Mouse (Mus musculus) ES-E14 (cell line): Measurements from ENCODE around the gene Iqschfp. TPM values are rescaled to one million over a fixed set of nuclear protein-coding genes. Genes with fewer than 3 reads are reported as not detected.

Source experiments
- DNase-seq: peaks from one replicate; pipeline ENCODE4 v3.0.0-alpha.2; 2013; ENCODE audit warnings: low read depth, low spot score
- H3K27ac ChIP-seq: 2 replicates; pipeline ENCODE4 v1.5.1; 2012; ENCODE audit warnings: low read depth, mild to moderate bottlenecking, low read length, moderate library complexity, mixed read lengths; ENCODE audit not compliant: poor library complexity, insufficient read depth, severe bottlenecking
- H3K36me3 ChIP-seq: 2 replicates; pipeline ENCODE4 v1.6.1; 2012; ENCODE audit warnings: mild to moderate bottlenecking, low read length, moderate library complexity, mixed read lengths; ENCODE audit not compliant: control insufficient read depth, poor library complexity, insufficient read depth, severe bottlenecking
- H3K4me1 ChIP-seq, 2 experiments: fragments of 150-350 bp in 1 of 2; sonication (generic) in 1 of 2; 2 replicates each; pipeline ENCODE4 v1.6.1; 2012; ENCODE audit warnings: low read length in 2 of 2, mild to moderate bottlenecking in 1 of 2, mixed read lengths in 1 of 2; ENCODE audit not compliant: control insufficient read depth in 2 of 2, insufficient read depth in 2 of 2, poor library complexity in 1 of 2
- H3K4me3 ChIP-seq, 2 experiments: fragments of 150-350 bp in 1 of 2; sonication (generic) in 1 of 2; 2 replicates each; pipeline ENCODE4 v1.5.1; 2012; ENCODE audit warnings: low read length in 2 of 2, low read depth in 1 of 2, mild to moderate bottlenecking in 1 of 2, mixed read lengths in 1 of 2; ENCODE audit not compliant: insufficient read depth in 1 of 2, poor library complexity in 1 of 2, severe bottlenecking in 1 of 2
- H3K9ac ChIP-seq: 2 replicates; pipeline ENCODE4 v1.6.1; 2012; ENCODE audit warnings: low read depth, mild to moderate bottlenecking, low read length, mixed read lengths; ENCODE audit not compliant: poor library complexity, insufficient read depth, severe bottlenecking
- H3K9me3 ChIP-seq: fragments of 150-350 bp; sonication (generic); 2 replicates; pipeline ENCODE4 v1.6.1; 2012; ENCODE audit warnings: low read depth, mild to moderate bottlenecking, low read length; ENCODE audit not compliant: control insufficient read depth, insufficient read depth
- CHD2 ChIP-seq: IDR thresholded peaks from 2 replicates; pipeline ENCODE4 v1.6.1; 2014; ENCODE audit warnings: mild to moderate bottlenecking, low read depth, low read length, inconsistent platforms
- HCFC1 ChIP-seq: IDR thresholded peaks from 2 replicates; pipeline ENCODE4 v1.6.1; 2012; ENCODE audit warnings: low read length, inconsistent platforms, borderline replicate concordance; ENCODE audit not compliant: insufficient read depth
- MAFK ChIP-seq: IDR thresholded peaks from 2 replicates; pipeline ENCODE4 v1.6.1; 2014; ENCODE audit warnings: mild to moderate bottlenecking, low read depth, low read length, inconsistent platforms; ENCODE audit not compliant: insufficient read depth
- ZC3H11A ChIP-seq: IDR thresholded peaks from 2 replicates; pipeline ENCODE4 v1.6.1; 2012; ENCODE audit warnings: low read depth, mild to moderate bottlenecking, inconsistent platforms, low read length, borderline replicate concordance
- ZNF384 ChIP-seq: IDR thresholded peaks from 2 replicates; pipeline ENCODE4 v1.6.1; 2012; ENCODE audit warnings: low read depth, low read length, inconsistent platforms
- in situ Hi-C, 2 experiments: fragments of 600-800 bp; cut with MboI; formaldehyde crosslinking; loops; one replicate each; pipeline ENCODE4 v1.15.1; 2025; ENCODE audit warnings: low sequenced_read_pairs in 2 of 2, inconsistent platforms in 1 of 2; ENCODE audit not compliant: unreplicated experiment in 2 of 2
- total RNA-seq: library from RNA; depleted of rRNA; stranded (reverse); fragments of 300-350 nt; gene quantifications from 2 replicates; pipeline ENCODE4 v1.2.3, GENCODE M21; 2012

Iqschfp gene
- total RNA-seq, 1 experiment = not detected

DNA sequence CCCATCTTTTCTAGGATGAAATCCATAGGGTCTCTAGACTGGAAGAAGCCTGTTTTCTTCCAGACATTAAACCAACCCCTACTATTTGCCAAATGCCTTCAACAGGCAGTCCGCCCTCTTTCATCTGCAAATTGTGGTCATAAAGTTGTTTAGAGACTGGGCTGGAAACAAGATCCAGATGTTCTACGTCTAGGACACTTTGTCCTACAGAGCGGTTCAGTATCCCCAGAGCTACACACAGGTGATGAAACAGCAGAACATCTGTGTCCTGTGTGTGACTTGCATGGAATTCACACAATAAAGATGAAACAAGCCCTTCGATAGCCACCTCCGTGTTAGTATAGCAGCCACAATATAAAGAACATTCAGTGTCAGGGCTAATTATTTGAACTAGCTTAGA is 596.3 kb downstream of the Iqschfp start:
- Histone ChIP-seq H3K27ac (no peak overlapping the region), H3K9ac (no peak overlapping the region), H3K4me1 (peaks cover 10 to 13% of the 10 kb centered on the region in 2 experiments), H3K9me3 (no peaks in the 10 kb centered on the region), H3K36me3 (no peaks in the 10 kb centered on the region), H3K4me3 (no peak overlapping the region)
- in situ Hi-C loops = no loop called here
- no peak for DNase-seq
- TF ChIP-seq ZNF384 (no peak), HCFC1 (no peak), MAFK (no peak), ZC3H11A (no peak), CHD2 (no peak)

DNA sequence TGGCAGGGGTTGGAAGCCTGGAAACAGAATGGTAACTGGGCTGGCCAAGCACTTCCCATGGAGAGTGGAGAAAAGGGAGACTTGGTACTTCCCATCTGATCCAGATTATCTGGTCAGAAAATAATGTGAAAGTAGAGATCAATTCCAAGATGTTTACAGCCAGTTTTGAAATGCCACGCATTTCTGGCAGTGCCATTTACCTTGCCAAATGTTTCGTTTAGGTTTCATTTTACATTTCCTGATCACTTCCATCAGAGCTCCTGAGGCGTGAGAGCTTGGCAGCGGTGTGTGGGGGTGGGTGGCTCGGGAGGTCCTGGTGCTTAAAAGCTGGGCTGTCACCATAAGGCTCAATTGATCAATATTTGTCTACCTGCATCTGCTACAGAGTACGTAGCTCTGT is 599.5 kb downstream of the Iqschfp start:
- Histone ChIP-seq H3K4me1 (peaks cover 10 to 15% of the 10 kb centered on the region in 2 experiments), H3K27ac (peak overlapping the region; percentile 98), H3K36me3 (no peaks in the 10 kb centered on the region), H3K9ac (peak overlapping the region; percentile 36; the same call in 1 of the 2 replicates), H3K4me3 (peak overlapping the region; percentile 33 to 93; a peak in 3 of 4 replicates), H3K9me3 (no peaks in the 10 kb centered on the region)
- TF ChIP-seq MAFK (no peak), CHD2 (no peak), HCFC1 (no peak), ZC3H11A (no peak), ZNF384 (no peak)
- in situ Hi-C loops = no loop called here
- no peak for DNase-seq

DNA sequence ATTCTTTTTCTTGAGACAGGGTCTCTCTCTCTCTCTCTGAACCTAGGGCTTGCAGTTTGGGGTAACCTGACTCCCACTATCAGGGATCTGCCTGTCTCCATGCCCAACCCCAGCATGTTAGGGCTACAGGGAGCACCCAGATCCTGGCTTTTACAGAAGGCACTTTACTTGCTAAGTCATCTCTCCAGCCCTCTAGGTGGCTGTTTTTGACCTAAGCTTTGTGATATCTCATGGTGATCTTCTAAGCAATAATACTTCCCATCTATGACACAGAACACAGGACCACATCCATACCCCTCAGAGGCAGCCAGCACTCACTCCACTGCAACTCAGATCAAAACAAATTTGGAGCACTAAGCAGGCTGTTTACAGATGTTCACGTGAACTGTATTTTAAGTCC is 600.0 kb downstream of the Iqschfp start:
- Histone ChIP-seq H3K9me3 (no peaks in the 10 kb centered on the region), H3K4me1 (peaks cover 10 to 15% of the 10 kb centered on the region in 2 experiments), H3K36me3 (no peaks in the 10 kb centered on the region), H3K4me3 (peak overlapping the region; percentile 33 to 93), H3K27ac (peak overlapping the region; percentile 98), H3K9ac (peak overlapping the region; percentile 41)
- no peak for TF ChIP-seq ZC3H11A
- in situ Hi-C loops = no loop called here
- DNase-seq = no peak

DNA sequence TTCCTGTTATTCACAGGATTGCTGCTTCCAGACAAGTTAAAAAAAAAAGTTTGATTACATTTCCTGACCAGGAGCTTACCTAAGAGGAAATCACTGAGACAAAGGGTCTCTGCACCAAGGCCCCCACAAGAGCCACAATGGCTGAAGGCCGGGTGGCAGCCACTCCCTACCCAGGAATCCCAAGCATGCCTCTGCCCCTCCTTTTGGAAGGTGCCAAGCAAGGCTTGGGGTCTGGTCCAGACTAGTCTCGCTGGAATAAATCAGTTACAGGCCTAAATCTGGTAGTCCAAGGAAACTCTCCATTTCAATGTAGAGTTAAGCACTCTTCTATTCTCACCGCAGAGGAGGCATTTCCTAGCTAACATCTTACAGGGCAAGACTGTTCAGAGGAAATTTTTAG is 600.5 kb downstream of the Iqschfp start:
- Histone ChIP-seq H3K9me3 (no peaks in the 10 kb centered on the region), H3K9ac (peak overlapping the region; percentile 93; the same call in 1 of the 2 replicates), H3K4me3 (peak overlapping the region; percentile 81 to 93), H3K36me3 (no peaks in the 10 kb centered on the region), H3K4me1 (peaks cover 10 to 15% of the 10 kb centered on the region in 2 experiments), H3K27ac (peak overlapping the region; percentile 98)
- peak; percentile 20; the same call in 1 of the 2 replicates for TF ChIP-seq MAFK
- peak; percentile 91 for TF ChIP-seq ZNF384
- peak; percentile 75 for TF ChIP-seq CHD2
- TF ChIP-seq ZC3H11A = no peak
- TF ChIP-seq HCFC1 = peak; percentile 51; the same call in 1 of the 2 replicates
- in situ Hi-C loops = no loop called here
- peak; percentile 79 for DNase-seq

DNA sequence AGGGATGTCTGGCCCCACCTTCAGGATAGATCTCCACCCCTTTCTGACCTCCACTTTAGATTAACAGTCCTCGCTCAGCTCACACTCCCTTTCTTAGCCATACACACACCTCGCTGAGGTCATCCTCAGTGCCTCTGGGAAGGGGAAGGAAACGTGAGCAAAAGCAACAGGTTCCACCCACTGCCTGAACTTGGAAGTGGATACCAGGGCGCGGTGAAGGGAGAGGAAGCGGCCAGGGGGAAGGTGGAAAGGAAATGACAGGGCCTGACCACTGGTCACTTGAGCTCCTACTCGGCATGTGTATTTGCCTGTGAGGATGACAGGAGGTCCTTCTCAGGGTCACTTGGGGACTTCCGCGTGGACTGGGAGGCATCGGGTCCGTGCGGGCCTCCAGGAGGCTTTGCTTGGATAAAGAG is 601.1 kb downstream of the Iqschfp start:
- TF ChIP-seq MAFK = no peak
- no peak for TF ChIP-seq ZNF384
- TF ChIP-seq ZC3H11A = no peak
- TF ChIP-seq HCFC1 = no peak
- Histone ChIP-seq H3K36me3 (no peaks in the 10 kb centered on the region), H3K4me3 (peak overlapping the region; percentile 81 to 93), H3K4me1 (peaks cover 10% of the 10 kb centered on the region in 2 experiments), H3K27ac (peak overlapping the region; percentile 98), H3K9me3 (no peaks in the 10 kb centered on the region), H3K9ac (peak overlapping the region; percentile 93)
- peak; percentile 84 for DNase-seq
- in situ Hi-C loops = no loop called here
